Mouse (Mus musculus): Measurements from ENCODE around the gene Nudt2.
A peak's percentile ranks its signal among the peaks of the same experiment; 100 is the strongest.
"Not testable (repeated sequence)": the region's sequence is repeated elsewhere in the genome, so short reads cannot be mapped to it uniquely, and the experiment has no call there.

Nudt2 gene

GRCm38 (mm10) chr4:41464345-41465286, at the start of gene Nudt2, which contains the start of gene Kif24:
Nudt2 (plus strand) TSS chr4:41465151.
Kif24 (minus strand) TSS chr4:41464887.
- DNase-seq (ENCODE audit: low spot score), result peak; percentile 99

- no peak for DNase-seq (ENCODE audit: low spot score)
These were observed 48.0 kb upstream of the Nudt2 start for GRCm38 (mm10) chr4:41416966-41417365.

- DNase-seq (ENCODE audit: low spot score), result no peak
These were observed 26.0 kb upstream of the Nudt2 start for GRCm38 (mm10) chr4:41438931-41439330.

- no peak for DNase-seq (ENCODE audit: low spot score)
These were observed 22.1 kb upstream of the Nudt2 start for GRCm38 (mm10) chr4:41442790-41443302.

- DNase-seq (ENCODE audit: low spot score), result no peak
These were observed 17.4 kb upstream of the Nudt2 start for GRCm38 (mm10) chr4:41447595-41447994.

- no peak for DNase-seq (ENCODE audit: low spot score)
These were observed 4.3 kb upstream of the Nudt2 start for GRCm38 (mm10) chr4:41460690-41461089.

- not testable (repeated sequence) for DNase-seq (ENCODE audit: low spot score)
These were observed 1.8 kb upstream of the Nudt2 start for GRCm38 (mm10) chr4:41463051-41463738.

GRCm38 (mm10) chr4:41465287-41465665, 325 bp downstream of the Nudt2 start:
- no peak for DNase-seq (ENCODE audit: low spot score)

GRCm38 (mm10) chr4:41468396-41469080, 3.6 kb downstream of the Nudt2 start:
- DNase-seq (ENCODE audit: low spot score), result no peak

GRCm38 (mm10) chr4:41469199-41469598, 4.2 kb downstream of the Nudt2 start:
- DNase-seq (ENCODE audit: low spot score), result no peak

GRCm38 (mm10) chr4:41470051-41470683, 5.2 kb downstream of the Nudt2 start:
- DNase-seq (ENCODE audit: low spot score), result no peak

- no peak for DNase-seq (ENCODE audit: low spot score)
These were observed 5.9 kb downstream of the Nudt2 start for GRCm38 (mm10) chr4:41470684-41471383.

GRCm38 (mm10) chr4:41471384-41471689, 6.4 kb downstream of the Nudt2 start:
- no peak for DNase-seq (ENCODE audit: low spot score)

GRCm38 (mm10) chr4:41477648-41478160, 12.8 kb downstream of the Nudt2 start:
- no peak for DNase-seq (ENCODE audit: low spot score)

- DNase-seq (ENCODE audit: low spot score), result no peak
These were observed 14.0 kb downstream of the Nudt2 start for GRCm38 (mm10) chr4:41478751-41479455.

GRCm38 (mm10) chr4:41479456-41479804, 14.5 kb downstream of the Nudt2 start:
- no peak for DNase-seq (ENCODE audit: low spot score)

GRCm38 (mm10) chr4:41480254-41480653, 15.3 kb downstream of the Nudt2 start:
- peak; percentile 59 for DNase-seq (ENCODE audit: low spot score)

- DNase-seq (ENCODE audit: low spot score), result peak; percentile 68
These were observed 16.7 kb downstream of the Nudt2 start for GRCm38 (mm10) chr4:41481601-41482017.

GRCm38 (mm10) chr4:41492951-41493350, 28.0 kb downstream of the Nudt2 start:
- DNase-seq (ENCODE audit: low spot score), result no peak

- DNase-seq (ENCODE audit: low spot score), result no peak
These were observed 28.6 kb downstream of the Nudt2 start for GRCm38 (mm10) chr4:41493464-41494116.
